Mouse (Mus musculus): ENCODE data around the gene Atp6v1f.

GRCm38 (mm10) chr6:29500177-29500576 lies 32.7 kb downstream of the Atp6v1f start:
- TF ChIP-seq POLR2A (IDR thresholded peaks at IDR 0.05; ENCODE audit: low read depth, low read length), result no peak
- no peak for TF ChIP-seq CTCF (conservative IDR thresholded peaks at IDR 0.05 in 1 of 2, IDR thresholded peaks at IDR 0.05 in 1 of 2; ENCODE audit: low read depth in 2 of 2, low read length in 2 of 2)
- TF ChIP-seq JUND (conservative IDR thresholded peaks at IDR 0.05; ENCODE audit: low read depth, low read length), result no peak
- TF ChIP-seq CHD2 (IDR thresholded peaks at IDR 0.05; ENCODE audit: low read length), result no peak
- TF ChIP-seq USF2 (conservative IDR thresholded peaks at IDR 0.05; ENCODE audit: low read depth, low read length), result no peak
- no peak for TF ChIP-seq ZC3H11A (IDR thresholded peaks at IDR 0.05; ENCODE audit: low read depth, low read length)
- no peak for TF ChIP-seq EP300 (IDR thresholded peaks at IDR 0.05; ENCODE audit: low read length)
- no peak for TF ChIP-seq ZMIZ1 (IDR thresholded peaks at IDR 0.05; ENCODE audit: low read depth, low read length)
- TF ChIP-seq E2F4 (IDR thresholded peaks at IDR 0.05; ENCODE audit: insufficient replicate concordance, low read depth, low read length), result no peak
- no peak for TF ChIP-seq MXI1 (IDR thresholded peaks at IDR 0.05; ENCODE audit: low read depth, low read length)
- TF ChIP-seq ELF1 (IDR thresholded peaks at IDR 0.05; ENCODE audit: low read depth, low read length), result no peak

Measured in CH12.LX (cell line).